Mouse (Mus musculus) WW6 (cell line): ENCODE results near the gene Hspb8.

Experiments
- DNase-seq: peaks from one replicate; pipeline ENCODE4 v3.0.0-alpha.2; 2013; ENCODE audit warnings: low read depth, low spot score

Gene Hspb8

GRCm38 (mm10) chr5:116422699-116423201 is at the start of gene Hspb8:
Gene Hspb8 (minus strand): TSS chr5:116422864.
- no peak for DNase-seq

GRCm38 (mm10) chr5:116461354-116462042 is 38.8 kb upstream of the Hspb8 start:
- no peak for DNase-seq

GRCm38 (mm10) chr5:116459970-116460369 is 37.3 kb upstream of the Hspb8 start:
- no peak for DNase-seq

GRCm38 (mm10) chr5:116457791-116458190 is 35.1 kb upstream of the Hspb8 start:
- no peak for DNase-seq

GRCm38 (mm10) chr5:116456796-116457515 is 34.3 kb upstream of the Hspb8 start:
- DNase-seq: no peak

GRCm38 (mm10) chr5:116453401-116453851 is 30.8 kb upstream of the Hspb8 start:
- no peak for DNase-seq

GRCm38 (mm10) chr5:116450901-116451300 is 28.2 kb upstream of the Hspb8 start:
- DNase-seq: no peak

- DNase-seq: no peak
Measured at GRCm38 (mm10) chr5:116449522-116450225, 27.0 kb upstream of the Hspb8 start.

- no peak for DNase-seq
Measured at GRCm38 (mm10) chr5:116448409-116449191, 25.9 kb upstream of the Hspb8 start.

- DNase-seq: no peak
Measured at GRCm38 (mm10) chr5:116447821-116448350, 25.2 kb upstream of the Hspb8 start.

- no peak for DNase-seq
Measured at GRCm38 (mm10) chr5:116446552-116446951, 23.9 kb upstream of the Hspb8 start.

- no peak for DNase-seq
Measured at GRCm38 (mm10) chr5:116445634-116446367, 23.1 kb upstream of the Hspb8 start.

- no peak for DNase-seq
Measured at GRCm38 (mm10) chr5:116444517-116444916, 21.9 kb upstream of the Hspb8 start.

- DNase-seq: no peak
Measured at GRCm38 (mm10) chr5:116443459-116443940, 20.8 kb upstream of the Hspb8 start.

- DNase-seq: no peak
Measured at GRCm38 (mm10) chr5:116442697-116443458, 20.2 kb upstream of the Hspb8 start.

- no peak for DNase-seq
Measured at GRCm38 (mm10) chr5:116440251-116440650, 17.6 kb upstream of the Hspb8 start.

- DNase-seq: no peak
Measured at GRCm38 (mm10) chr5:116438328-116438727, 15.7 kb upstream of the Hspb8 start.

- no peak for DNase-seq
Measured at GRCm38 (mm10) chr5:116436117-116436516, 13.5 kb upstream of the Hspb8 start.
